Mouse (Mus musculus) hindbrain, embryonic 16.5 days (tissue): ENCODE data around the gene Shisa5. TPM values are rescaled to one million over a fixed set of nuclear protein-coding genes. Genes with fewer than 3 reads are reported as not detected.

Source experiments
- ATAC-seq: fragments of 200-750 bp; cut with Nextera tagmentation; 2 replicates; pipeline ENCODE4 v1.8.0; 2017; ENCODE audit warnings: moderate TSS enrichment, moderate library complexity
- H3K27ac ChIP-seq: fragments of 300-500 bp; sonication (generic); 2 replicates; pipeline ENCODE4 v1.5.1; 2014; ENCODE audit warnings: low read depth, mild to moderate bottlenecking, control low read depth, low read length, moderate library complexity
- H3K27me3 ChIP-seq: fragments of 300-500 bp; sonication (generic); replicated peaks from 2 replicates; pipeline ENCODE4 v1.6.1; 2014; ENCODE audit warnings: low read length; ENCODE audit not compliant: control insufficient read depth, insufficient read depth
- H3K36me3 ChIP-seq: fragments of 300-500 bp; sonication (generic); 2 replicates; pipeline ENCODE4 v1.6.1; 2014; ENCODE audit warnings: mild to moderate bottlenecking, low read length, moderate library complexity, mixed read lengths; ENCODE audit not compliant: control insufficient read depth, insufficient read depth
- H3K4me1 ChIP-seq: fragments of 300-500 bp; sonication (generic); 2 replicates; pipeline ENCODE4 v1.6.1; 2014; ENCODE audit warnings: low read depth, low read length; ENCODE audit not compliant: control insufficient read depth, insufficient read depth
- H3K4me2 ChIP-seq: fragments of 300-500 bp; sonication (generic); 2 replicates; pipeline ENCODE4 v1.6.1; 2014; ENCODE audit warnings: mild to moderate bottlenecking, low read length, control low read depth, moderate library complexity
- H3K4me3 ChIP-seq: fragments of 300-500 bp; sonication (generic); 2 replicates; pipeline ENCODE4 v1.5.1; 2014; ENCODE audit warnings: mild to moderate bottlenecking, low read length, control low read depth, moderate library complexity
- H3K9ac ChIP-seq: fragments of 300-500 bp; sonication (generic); 2 replicates; pipeline ENCODE4 v1.6.1; 2014; ENCODE audit warnings: low read depth, mild to moderate bottlenecking, control low read depth, low read length, moderate library complexity
- H3K9me3 ChIP-seq: fragments of 300-500 bp; sonication (generic); 2 replicates; pipeline ENCODE4 v1.6.1; 2014; ENCODE audit warnings: mild to moderate bottlenecking, low read length, moderate library complexity; ENCODE audit not compliant: control insufficient read depth
- WGBS: fragments of 180-500 bp; shearing (Covaris S2); extraction: QIAGEN DNeasy Blood & Tissue Kit; methylation state at CpG from one replicate; pipeline ENCODE4 v1.1.7; 2014; 5-methylcytosine and 5-hydroxymethylcytosine counted together
- polyA plus RNA-seq: library from polyadenylated mRNA; unstranded; fragments of >200 nt; fragmentation: Nextera tagmentation; extraction: Ambion mirVana; gene quantifications from 2 replicates; pipeline ENCODE4 v1.2.1, GENCODE M21; 2015

Gene Shisa5
- 83.2 and 87.5 TPM in 2 replicates for polyA plus RNA-seq

DNA sequence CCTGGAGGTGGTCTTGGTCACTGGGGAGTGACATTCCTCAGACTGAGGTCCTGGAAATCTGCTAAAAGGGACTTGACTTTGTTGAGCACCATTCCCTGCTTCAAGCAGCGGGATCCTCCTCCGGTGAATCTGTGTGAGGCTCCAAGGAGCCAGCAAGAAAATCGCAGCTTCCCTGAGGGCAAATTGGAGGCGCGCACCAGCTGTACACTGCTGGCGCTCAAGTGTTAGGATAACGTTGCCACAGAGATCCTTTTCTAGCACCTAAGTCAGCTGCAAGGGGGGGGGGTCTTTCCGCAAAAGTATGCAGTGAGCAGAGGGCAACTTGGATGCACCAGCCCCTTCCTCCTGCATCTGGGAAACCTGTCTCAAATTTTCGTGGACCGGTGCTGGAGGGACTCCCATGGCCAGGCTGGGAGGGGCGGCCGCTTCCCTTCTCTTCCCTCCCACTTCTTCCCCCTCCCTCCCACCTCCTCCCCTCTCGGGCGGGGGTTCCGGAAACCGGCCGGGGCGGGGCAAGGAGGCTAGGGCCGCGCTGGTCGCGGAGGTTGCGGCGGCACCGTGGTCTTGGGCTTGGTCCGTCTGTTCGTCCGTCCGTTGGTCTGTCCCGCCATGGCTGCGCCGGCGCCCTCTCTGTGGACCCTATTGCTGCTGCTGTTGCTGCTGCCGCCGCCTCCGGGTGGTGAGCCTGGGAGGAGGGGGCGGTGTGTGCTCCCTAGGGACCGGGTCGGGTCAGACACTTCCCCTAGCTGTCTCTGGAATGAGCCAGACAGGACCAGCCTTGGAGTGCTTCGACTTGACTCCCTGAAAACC lies at the start of gene Shisa5:
Shisa5 (plus strand) TSS at position 480 of the 810 bp plus-strand sequence.
- Histone ChIP-seq H3K4me1 (peaks cover 5% of the 10 kb centered on the region; the same call in 1 of the 2 replicates), H3K9me3 (no peaks in the 10 kb centered on the region), H3K27ac (peak within 1 kb of the TSS; percentile 51; the same call in 1 of the 2 replicates), H3K4me3 (peak within 1 kb of the TSS; percentile 66), H3K9ac (peak within 1 kb of the TSS; percentile 75), H3K27me3 (no peaks in the 10 kb centered on the region), H3K36me3 (no peaks in the 10 kb centered on the region), H3K4me2 (peak within 1 kb of the TSS; percentile 77)
- ATAC-seq = peak; percentile 82
- WGBS = under 1% methylated on average over 37 of the region's 40 CpGs

DNA sequence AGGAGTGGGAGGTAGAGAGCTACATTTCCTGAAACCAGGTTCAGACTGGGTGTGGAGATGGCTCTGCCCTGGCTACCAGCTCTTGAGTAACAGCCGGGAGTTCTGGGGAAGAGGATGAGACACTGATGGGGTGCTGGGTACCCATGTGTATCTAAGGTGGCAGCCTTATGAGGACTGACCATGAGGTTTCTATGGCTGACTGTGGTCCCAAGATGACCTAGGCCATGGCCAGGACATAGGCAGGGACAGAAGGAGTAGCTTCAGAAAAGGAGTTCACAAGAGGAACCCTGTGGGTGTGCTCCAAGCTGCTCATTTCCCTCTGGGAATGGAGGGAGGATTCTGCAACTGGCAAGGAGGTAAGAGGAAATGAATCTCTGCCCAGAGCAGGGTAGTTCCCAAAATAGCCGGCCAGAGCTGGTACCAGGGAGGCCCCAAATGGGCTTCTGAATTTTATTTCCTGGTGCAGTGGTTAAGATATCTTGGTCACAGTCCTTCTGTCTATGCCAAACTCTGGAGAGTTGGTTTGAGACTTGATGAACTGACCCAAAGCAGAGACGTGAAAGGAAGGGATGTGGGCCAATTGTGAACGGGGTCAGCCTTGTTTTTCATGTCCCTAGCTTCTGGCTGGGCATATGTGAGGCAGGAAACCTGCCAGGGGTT lies 48.4 kb upstream of the Shisa5 start:
- Histone ChIP-seq H3K9ac (no peak overlapping the region), H3K27me3 (no peaks in the 10 kb centered on the region), H3K4me2 (no peak overlapping the region), H3K36me3 (no peaks in the 10 kb centered on the region), H3K4me3 (no peak overlapping the region), H3K9me3 (no peaks in the 10 kb centered on the region), H3K4me1 (peaks cover 12% of the 10 kb centered on the region), H3K27ac (no peak overlapping the region)
- 80% methylated on average over 4 of the region's 4 CpGs for WGBS
- no peak for ATAC-seq

DNA sequence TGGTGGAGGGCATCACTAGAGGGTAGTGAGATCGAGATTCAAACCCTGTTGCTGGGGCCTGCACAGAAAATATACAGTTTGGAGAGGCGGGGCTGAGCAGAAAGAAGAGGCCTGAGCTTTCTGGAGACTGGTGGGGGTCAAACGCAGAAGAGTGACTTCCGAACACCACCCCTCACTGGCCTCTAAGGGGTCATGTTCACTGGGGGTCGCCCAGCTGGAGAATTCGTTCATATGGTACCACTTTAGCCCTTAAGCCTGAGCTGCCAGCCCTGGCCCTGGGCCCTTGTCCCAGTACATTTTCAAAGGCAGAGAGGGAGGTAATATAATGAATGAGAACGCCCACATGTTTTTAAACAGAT lies 47.9 kb upstream of the Shisa5 start:
- H3K9me3 ChIP-seq = no peaks in the 10 kb centered on the region
- H3K4me1 ChIP-seq = peaks cover 12% of the 10 kb centered on the region
- no peak overlapping the region for H3K27ac ChIP-seq
- no peaks in the 10 kb centered on the region for H3K36me3 ChIP-seq
- no peak overlapping the region for H3K9ac ChIP-seq
- H3K4me2 ChIP-seq = no peak overlapping the region
- WGBS = 75% methylated on average over 7 of the region's 7 CpGs
- H3K4me3 ChIP-seq = no peak overlapping the region
- no peak for ATAC-seq
- no peaks in the 10 kb centered on the region for H3K27me3 ChIP-seq

- WGBS = 1% methylated on average over 31 of the region's 31 CpGs
- peak; percentile 97 for ATAC-seq
- H3K27ac ChIP-seq = peak within 1 kb of the TSS; percentile 90
These were observed 46.8 kb upstream of the Shisa5 start, which contains the start of gene Pfkfb4 for GRCm38 (mm10) chr9:108991428-108992084. Gene Pfkfb4 (plus strand): TSS chr9:108991778.

GRCm38 (mm10) chr9:108992085-108992469 lies 46.3 kb upstream of the Shisa5 start:
- Histone ChIP-seq H3K9me3 (no peaks in the 10 kb centered on the region), H3K27ac (peak overlapping the region; percentile 80), H3K27me3 (no peaks in the 10 kb centered on the region), H3K4me1 (peaks cover 12% of the 10 kb centered on the region), H3K4me3 (peak overlapping the region; percentile 73), H3K9ac (peak overlapping the region; percentile 84), H3K4me2 (peak overlapping the region; percentile 81), H3K36me3 (no peaks in the 10 kb centered on the region)
- WGBS = 12% methylated on average over 18 of the region's 18 CpGs
- no peak; the same call in 1 of the 2 replicates for ATAC-seq

More at GRCm38 (mm10) chr9:108991428-108992084, 46.8 kb upstream of the Shisa5 start, which contains the start of gene Pfkfb4:
- Histone ChIP-seq H3K27me3 (no peaks in the 10 kb centered on the region), H3K9ac (peak within 1 kb of the TSS; percentile 84), H3K9me3 (no peaks in the 10 kb centered on the region), H3K4me3 (peak within 1 kb of the TSS; percentile 73), H3K4me1 (peaks cover 12% of the 10 kb centered on the region), H3K4me2 (peak within 1 kb of the TSS; percentile 81), H3K36me3 (no peaks in the 10 kb centered on the region)

GRCm38 (mm10) chr9:108992620-108993361 lies 45.6 kb upstream of the Shisa5 start:
- H3K4me2 ChIP-seq = peak overlapping the region; percentile 81
- no peak overlapping the region for H3K9ac ChIP-seq
- no peak overlapping the region for H3K27ac ChIP-seq
- no peak for ATAC-seq
- WGBS = 84% methylated on average over 9 of the region's 9 CpGs
- no peaks in the 10 kb centered on the region for H3K9me3 ChIP-seq
- H3K27me3 ChIP-seq = no peaks in the 10 kb centered on the region
- H3K4me1 ChIP-seq = peaks cover 12% of the 10 kb centered on the region
- H3K4me3 ChIP-seq = peak overlapping the region; percentile 73
- H3K36me3 ChIP-seq = no peaks in the 10 kb centered on the region

GRCm38 (mm10) chr9:108996411-108996810 lies 42.0 kb upstream of the Shisa5 start:
- Histone ChIP-seq H3K4me1 (peaks cover 7% of the 10 kb centered on the region), H3K27me3 (no peaks in the 10 kb centered on the region), H3K27ac (no peak overlapping the region), H3K4me2 (no peak overlapping the region), H3K9ac (no peak overlapping the region), H3K4me3 (no peak overlapping the region), H3K36me3 (no peaks in the 10 kb centered on the region), H3K9me3 (no peaks in the 10 kb centered on the region)
- WGBS = 81% methylated on average over 9 of the region's 9 CpGs
- ATAC-seq = no peak

- 80% methylated on average over 19 of the region's 19 CpGs for WGBS
- no peaks in the 10 kb centered on the region; the same call in 1 of the 2 replicates for H3K4me1 ChIP-seq
- no peak overlapping the region for H3K4me2 ChIP-seq
- no peaks in the 10 kb centered on the region for H3K36me3 ChIP-seq
- no peak overlapping the region for H3K9ac ChIP-seq
- no peaks in the 10 kb centered on the region for H3K9me3 ChIP-seq
- no peak overlapping the region for H3K4me3 ChIP-seq
- H3K27ac ChIP-seq = no peak overlapping the region
- no peaks in the 10 kb centered on the region for H3K27me3 ChIP-seq
- no peak for ATAC-seq
These were observed 39.8 kb upstream of the Shisa5 start for GRCm38 (mm10) chr9:108998287-108999166.
